Mouse (Mus musculus) CH12.LX (cell line): ENCODE results near the gene Camta1. TPM values are rescaled to one million over a fixed set of nuclear protein-coding genes. Genes with fewer than 3 reads are reported as not detected.
A peak's percentile ranks its signal among the peaks of the same experiment; 100 is the strongest.

ENCODE experiments used
- DNase-seq: peaks from one replicate; pipeline ENCODE4 v3.0.0-alpha.2; 2013; ENCODE audit errors: extremely low read depth
- H3K27ac ChIP-seq: 2 replicates; pipeline ENCODE4 v1.5.1; 2012; ENCODE audit warnings: low read depth, mild to moderate bottlenecking, control low read depth, moderate library complexity; ENCODE audit not compliant: insufficient read depth
- H3K27me3 ChIP-seq: replicated peaks from 2 replicates; pipeline ENCODE3; 2012; ENCODE audit warnings: inconsistent platforms
- H3K36me3 ChIP-seq, 2 experiments: replicated peaks in 1 of 2; 2 replicates each; pipeline versions ENCODE3 to v1.6.1; 2012; ENCODE audit warnings: inconsistent platforms in 1 of 2, low read length in 1 of 2, mild to moderate bottlenecking in 1 of 2, mixed read lengths in 1 of 2, moderate library complexity in 1 of 2; ENCODE audit not compliant: control insufficient read depth in 1 of 2, insufficient read depth in 1 of 2
- H3K4me1 ChIP-seq, 2 experiments: 2 replicates each; pipeline ENCODE4 v1.6.1; 2012; ENCODE audit warnings: inconsistent platforms in 1 of 2, moderate library complexity in 1 of 2; ENCODE audit not compliant: insufficient read depth in 2 of 2, control insufficient read depth in 1 of 2
- H3K4me2 ChIP-seq: 2 replicates; pipeline ENCODE4 v1.6.1; 2012; ENCODE audit warnings: low read depth, mild to moderate bottlenecking, control low read depth; ENCODE audit not compliant: poor library complexity, insufficient read depth, severe bottlenecking
- H3K4me3 ChIP-seq, 3 experiments: fragments of 150-350 bp in 1 of 3; sonication (generic) in 1 of 3; replicated peaks in 1 of 3; 2 replicates each; pipeline versions ENCODE3 to v1.5.1; 2011 to 2012; ENCODE audit warnings: low read depth in 2 of 3, low read length in 2 of 3, mild to moderate bottlenecking in 2 of 3, moderate library complexity in 2 of 3, control low read depth in 1 of 3, improper control_type of control experiment in 1 of 3, inconsistent platforms in 1 of 3, mixed read lengths in 1 of 3; ENCODE audit not compliant: poor library complexity in 1 of 3
- H3K79me2 ChIP-seq: replicated peaks from 2 replicates; pipeline ENCODE4 v1.6.1; 2012; ENCODE audit warnings: mild to moderate bottlenecking, moderate library complexity; ENCODE audit not compliant: control insufficient read depth, poor library complexity, insufficient read depth, severe bottlenecking; ENCODE audit errors: extremely low read depth
- H3K9ac ChIP-seq: 2 replicates; pipeline ENCODE4 v1.6.1; 2012; ENCODE audit warnings: low read depth, mild to moderate bottlenecking, control low read depth, moderate library complexity; ENCODE audit not compliant: insufficient read depth
- H3K9me3 ChIP-seq: replicated peaks from 2 replicates; pipeline ENCODE3; 2012; ENCODE audit warnings: low read length, inconsistent platforms, mixed read lengths
- BHLHE40 ChIP-seq: IDR thresholded peaks from 2 replicates; pipeline ENCODE4 v1.6.1; 2011; ENCODE audit warnings: mild to moderate bottlenecking, low read depth, low read length, improper control_type of control experiment
- CHD1 ChIP-seq: IDR thresholded peaks from 2 replicates; pipeline ENCODE4 v1.6.1; 2012; ENCODE audit warnings: low read depth, low read length, improper control_type of control experiment, inconsistent platforms
- CHD2 ChIP-seq: IDR thresholded peaks from 2 replicates; pipeline ENCODE4 v1.6.1; 2011; ENCODE audit warnings: low read length, improper control_type of control experiment
- ETS1 ChIP-seq: conservative IDR thresholded peaks from 2 replicates; pipeline ENCODE4 v1.6.1; 2012; ENCODE audit warnings: low read depth, mild to moderate bottlenecking, inconsistent platforms, low read length, improper control_type of control experiment, moderate library complexity
- KAT2A ChIP-seq: IDR thresholded peaks from 2 replicates; pipeline ENCODE4 v1.6.1; 2012; ENCODE audit warnings: low read length, improper control_type of control experiment, inconsistent platforms; ENCODE audit not compliant: insufficient replicate concordance
- MAFK ChIP-seq: IDR thresholded peaks from 2 replicates; pipeline ENCODE4 v1.6.1; 2011; ENCODE audit warnings: low read length, improper control_type of control experiment; ENCODE audit not compliant: insufficient replicate concordance
- MAZ ChIP-seq: IDR thresholded peaks from 2 replicates; pipeline ENCODE4 v1.6.1; 2012; ENCODE audit warnings: low read depth, mild to moderate bottlenecking, inconsistent platforms, low read length, improper control_type of control experiment, moderate library complexity
- MXI1 ChIP-seq: IDR thresholded peaks from 2 replicates; pipeline ENCODE4 v1.6.1; 2011; ENCODE audit warnings: mild to moderate bottlenecking, low read depth, low read length, improper control_type of control experiment
- MYC ChIP-seq: IDR thresholded peaks from 2 replicates; pipeline ENCODE4 v1.6.1; 2011; ENCODE audit warnings: low read depth, mild to moderate bottlenecking, improper control_type of control experiment, low read length
- RAD21 ChIP-seq: IDR thresholded peaks from 2 replicates; pipeline ENCODE4 v1.6.1; 2011; ENCODE audit warnings: low read depth, mild to moderate bottlenecking, low read length, improper control_type of control experiment, moderate library complexity
- SIN3A ChIP-seq: IDR thresholded peaks from 2 replicates; pipeline ENCODE4 v1.6.1; 2012; ENCODE audit warnings: low read length, improper control_type of control experiment, inconsistent platforms
- TBP ChIP-seq: conservative IDR thresholded peaks from 2 replicates; pipeline ENCODE4 v1.6.1; 2011; ENCODE audit warnings: low read depth, low read length, improper control_type of control experiment
- UBTF ChIP-seq: IDR thresholded peaks from 2 replicates; pipeline ENCODE4 v1.6.1; 2012; ENCODE audit warnings: low read depth, mild to moderate bottlenecking, inconsistent platforms, low read length, improper control_type of control experiment, moderate library complexity
- USF2 ChIP-seq: conservative IDR thresholded peaks from 2 replicates; pipeline ENCODE4 v1.6.1; 2011; ENCODE audit warnings: low read depth, low read length, improper control_type of control experiment
- ZC3H11A ChIP-seq: IDR thresholded peaks from 2 replicates; pipeline ENCODE4 v1.6.1; 2012; ENCODE audit warnings: low read depth, mild to moderate bottlenecking, inconsistent platforms, low read length, improper control_type of control experiment
- dilution Hi-C: fragments of 300-500 bp; cut with MboI; formaldehyde crosslinking; loops from 2 replicates; pipeline ENCODE4 v1.14.3; 2020; ENCODE audit warnings: low sequenced_read_pairs; ENCODE audit not compliant: extremely low pct_unique_long_range_greater_than_20kb, extremely low pct_ligation_motif_present
- in situ Hi-C: fragments of 300-500 bp; cut with MboI; formaldehyde crosslinking; loops from 3 replicates; pipeline ENCODE4 v1.14.3; 2019; ENCODE audit warnings: low sequenced_read_pairs, low pct_ligation_motif_present, low pct_unique_long_range_greater_than_20kb, mixed read lengths
- polyA plus RNA-seq: library from polyadenylated mRNA; unstranded; fragments of >175 nt; gene quantifications from 2 replicates; pipeline ENCODE4 v1.2.1, GENCODE M21; 2012; ENCODE audit warnings: low read depth; ENCODE audit not compliant: insufficient read length
- total RNA-seq, 2 experiments: library from RNA; depleted of rRNA; stranded (reverse); fragments of 300-350 nt in 1 of 2; fragments of >200 nt in 1 of 2; gene quantifications; 2 replicates each; pipeline ENCODE4 v1.2.3; 2012 to 2014

Camta1 gene
- total and polyA plus RNA-seq, 3 experiments = 9.9 to 32.5 (median 15.3) TPM

GRCm38 (mm10) chr4:151282103-151282502 is 579.6 kb downstream of the Camta1 start:
- Histone ChIP-seq H3K9me3 (peaks cover 91% of the 10 kb centered on the region), H3K4me3 (no peak overlapping the region), H3K4me1 (no peaks in the 10 kb centered on the region), H3K27ac (no peak overlapping the region), H3K36me3 (no peaks in the 10 kb centered on the region), H3K79me2 (no peaks in the 10 kb centered on the region), H3K27me3 (no peaks in the 10 kb centered on the region), H3K9ac (no peak overlapping the region), H3K4me2 (no peak overlapping the region)
- no peak for TF ChIP-seq MYC
- TF ChIP-seq MXI1 = no peak
- TF ChIP-seq CHD2 = no peak
- TF ChIP-seq SIN3A = no peak
- no peak for TF ChIP-seq UBTF
- DNase-seq = no peak
- dilution Hi-C loops (no loop called here), in situ Hi-C loops (no loop called here)

DNA sequence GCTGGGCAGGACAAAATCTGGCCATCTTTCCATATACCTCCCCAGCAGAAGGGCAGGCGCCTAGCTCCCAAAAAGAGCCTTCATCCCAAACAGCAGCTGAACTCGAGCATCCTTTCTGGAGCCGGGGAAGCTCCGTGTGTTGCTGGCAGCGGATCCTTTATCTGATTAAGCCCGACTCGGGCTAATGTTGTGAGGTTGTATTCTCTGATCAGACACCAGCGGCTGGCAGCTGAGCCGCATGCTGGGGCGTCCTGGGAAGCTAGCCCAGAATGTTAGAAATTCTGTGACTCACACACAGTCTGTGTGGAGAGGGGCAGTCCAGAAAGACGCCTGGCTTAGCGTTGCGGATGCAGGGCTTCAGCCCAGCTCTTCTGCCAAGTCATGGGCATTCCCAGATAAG is 586.4 kb downstream of the Camta1 start:
- no peaks in the 10 kb centered on the region for H3K4me1 ChIP-seq
- dilution Hi-C loops = no loop called here
- DNase-seq = no peak
- no peak for TF ChIP-seq BHLHE40
- no peak for TF ChIP-seq RAD21
- TF ChIP-seq MAFK = no peak
- no peak for TF ChIP-seq USF2
- TF ChIP-seq ETS1 = no peak
- no peak for TF ChIP-seq TBP
- TF ChIP-seq MAZ = no peak
- TF ChIP-seq ZC3H11A = no peak
- no peak for TF ChIP-seq CHD1
- H3K9ac ChIP-seq = no peak overlapping the region
- no peak overlapping the region for H3K4me2 ChIP-seq
- H3K9me3 ChIP-seq = peaks cover 95% of the 10 kb centered on the region
- H3K4me3 ChIP-seq = no peak overlapping the region
- H3K36me3 ChIP-seq = no peaks in the 10 kb centered on the region
- H3K79me2 ChIP-seq = no peaks in the 10 kb centered on the region
- H3K27ac ChIP-seq = no peak overlapping the region
- H3K27me3 ChIP-seq = no peaks in the 10 kb centered on the region
- in situ Hi-C loops = no loop called here

GRCm38 (mm10) chr4:151263786-151264414 is 597.8 kb downstream of the Camta1 start:
- DNase-seq = no peak
- H3K9ac ChIP-seq = no peak overlapping the region
- in situ Hi-C loops = no loop called here
- H3K27me3 ChIP-seq = no peaks in the 10 kb centered on the region
- peaks cover 96% of the 10 kb centered on the region for H3K9me3 ChIP-seq
- TF ChIP-seq KAT2A (no peak), CHD1 (no peak), MAFK (peak; percentile 28; the same call in 1 of the 2 replicates)
- no peak overlapping the region for H3K4me2 ChIP-seq
- no peak overlapping the region for H3K4me3 ChIP-seq
- H3K4me1 ChIP-seq = no peaks in the 10 kb centered on the region
- no peaks in the 10 kb centered on the region for H3K36me3 ChIP-seq
- no peaks in the 10 kb centered on the region for H3K79me2 ChIP-seq
- H3K27ac ChIP-seq = no peak overlapping the region
- dilution Hi-C loops = no loop called here
